Mouse (Mus musculus) lung, postnatal 10 days (tissue): ENCODE measurements around the gene Rnf26.
A peak's percentile ranks its signal among the peaks of the same experiment; 100 is the strongest.

Experiments
- DNase-seq: peaks from one replicate; pipeline ENCODE4 v3.0.0; 2021

The Rnf26 gene

GRCm38 (mm10) chr9:44087761-44088455, 25.4 kb downstream of the Rnf26 start:
- DNase-seq: no peak

GRCm38 (mm10) chr9:44086960-44087359, 26.4 kb downstream of the Rnf26 start:
- no peak for DNase-seq

GRCm38 (mm10) chr9:44085741-44086665, 27.3 kb downstream of the Rnf26 start:
- no peak for DNase-seq

GRCm38 (mm10) chr9:44085276-44085675, 28.0 kb downstream of the Rnf26 start:
- no peak for DNase-seq

GRCm38 (mm10) chr9:44084659-44085229, 28.6 kb downstream of the Rnf26 start:
- peak; percentile 94 for DNase-seq

- no peak for DNase-seq
Measured at GRCm38 (mm10) chr9:44084236-44084635, 29.1 kb downstream of the Rnf26 start.

GRCm38 (mm10) chr9:44083392-44084121, 29.8 kb downstream of the Rnf26 start:
- DNase-seq: no peak

GRCm38 (mm10) chr9:44082266-44082665, 31.1 kb downstream of the Rnf26 start:
- no peak for DNase-seq

- no peak for DNase-seq
Measured at GRCm38 (mm10) chr9:44081581-44081980, 31.7 kb downstream of the Rnf26 start.

- DNase-seq: no peak
Measured at GRCm38 (mm10) chr9:44080953-44081352, 32.4 kb downstream of the Rnf26 start.

GRCm38 (mm10) chr9:44079997-44080780, 33.1 kb downstream of the Rnf26 start:
- no peak for DNase-seq

GRCm38 (mm10) chr9:44078955-44079756, 34.2 kb downstream of the Rnf26 start:
- DNase-seq: peak; percentile 88

- DNase-seq: no peak
Measured at GRCm38 (mm10) chr9:44078136-44078797, 35.0 kb downstream of the Rnf26 start.

- DNase-seq: no peak
Measured at GRCm38 (mm10) chr9:44077266-44077910, 35.9 kb downstream of the Rnf26 start.

- peak; percentile 83 for DNase-seq
Measured at GRCm38 (mm10) chr9:44076764-44077120, 36.6 kb downstream of the Rnf26 start.

GRCm38 (mm10) chr9:44075996-44076763, 37.1 kb downstream of the Rnf26 start:
- DNase-seq: no peak

GRCm38 (mm10) chr9:44075276-44075995, 37.9 kb downstream of the Rnf26 start:
- DNase-seq: no peak

- no peak for DNase-seq
Measured at GRCm38 (mm10) chr9:44074395-44075275, 38.7 kb downstream of the Rnf26 start.
